Mouse (Mus musculus): ENCODE data around the gene Ucp3.

GRCm38 (mm10) chr7:100496791-100497190 is 24.0 kb downstream of the Ucp3 start:
- TF ChIP-seq FLI1 (IDR thresholded peaks at IDR 0.05; ENCODE audit: low read length) (no peak), GATA1 (IDR thresholded peaks at IDR 0.05; ENCODE audit: borderline replicate concordance, low read length) (no peak)
